Mouse (Mus musculus): ENCODE measurements at regions not wholly inside any gene's neighbourhood (a gene's known extent, or its start where the extent isn't known, plus 50 kb on each side); places are given as distances from the start of the nearest gene placed in this dataset.

- TF ChIP-seq CTCF (IDR thresholded peaks at IDR 0.05; ENCODE audit: low read depth) = no peak
- TF ChIP-seq EP300 (IDR thresholded peaks at IDR 0.05; ENCODE audit: low read depth) = no peak
These were observed 218.9 kb upstream of the Nxpe4 start for GRCm38 (mm10) chr9:47942761-47943583.

All from liver, postnatal 0 days (tissue).